Comparison of ENCODE assay signal across 8 mouse cellular contexts in the genomic region with DNA sequence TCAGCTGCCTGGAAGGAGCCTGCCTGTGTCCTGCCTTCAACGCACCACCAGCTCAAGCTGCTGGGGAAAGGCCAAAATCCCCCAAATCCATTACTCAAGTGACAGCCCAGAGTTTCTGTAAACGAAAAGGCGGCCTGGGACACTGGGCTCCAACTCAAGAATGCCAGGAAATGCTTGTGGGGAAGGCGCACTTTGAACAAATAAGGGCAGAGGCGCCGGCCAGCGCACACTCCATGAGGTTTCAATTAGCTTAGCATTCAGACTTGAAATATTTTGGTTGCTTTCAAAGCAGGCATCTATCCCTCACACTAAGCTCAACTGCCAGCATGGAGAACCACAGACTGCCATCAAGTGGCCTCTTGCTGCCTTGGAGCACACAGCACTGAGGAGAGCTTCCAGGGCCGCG. TPM values are rescaled to one million over a fixed set of nuclear protein-coding genes. Genes with fewer than 3 reads are reported as not detected.
DNase-seq lines count a peak whose midpoint lies in the region; ATAC-seq and TF ChIP-seq lines count a peak whose summit lies in the region.

No protein-coding gene starts in this region.

- H3K27me3 ChIP-seq in heart, embryonic 14.5 days (ENCODE audit: control insufficient read depth, insufficient read depth, low read length) = no peaks in the 10 kb centered on the region

- H3K4me2 ChIP-seq in heart, embryonic 14.5 days (ENCODE audit: low read length) = 0 out of 2 replicates have a peak overlapping the region, but pooled peaks have one; percentile 31

- H3K4me1 ChIP-seq in cortical plate, adult 2 months (ENCODE audit: control insufficient read depth, insufficient read depth, low read length) = no peaks in the 10 kb centered on the region; the same call in 1 of the 2 replicates
- peaks cover 48 to 50% of the 10 kb centered on the region in 2 experiments for H3K4me1 ChIP-seq in heart, embryonic 14.5 days (ENCODE audit: control insufficient read depth in 2 of 2, insufficient read depth in 2 of 2, low read length in 2 of 2)

- H3K4me3 ChIP-seq in cortical plate, adult 2 months (ENCODE audit: insufficient read depth, low read length) = no peak overlapping the region
- no peak overlapping the region for H3K4me3 ChIP-seq in heart, embryonic 14.5 days (ENCODE audit: control insufficient read depth in 1 of 2, insufficient read depth in 1 of 2, low read depth in 1 of 2, low read length in 2 of 2)

- H3K9me3 ChIP-seq in heart, embryonic 14.5 days (ENCODE audit: control insufficient read depth, low read length) = no peaks in the 10 kb centered on the region

- WGBS in heart, embryonic 14.5 days = 55% methylated on average over 9 of the region's 9 CpGs

- DNase-seq in Muller cell, postnatal 12 days (ENCODE audit: inconsistent ontology term) = peak; percentile 96
- DNase-seq in kidney, postnatal 10 days = peak; percentile 88
- peak; percentile 94 for DNase-seq in lung, postnatal 36 days
- DNase-seq in layer of hippocampus, adult 11-12 months (ENCODE audit: low spot score) = no peak

- TF ChIP-seq POLR2A in cortical plate, adult 2 months (IDR thresholded peaks at IDR 0.05; ENCODE audit: extremely low read depth, insufficient read depth, low read length) = no peak

- no peak for TF ChIP-seq CTCF in cortical plate, adult 2 months (IDR thresholded peaks at IDR 0.05; ENCODE audit: extremely low read depth, insufficient read depth, low read length)

- ATAC-seq in heart, embryonic 14.5 days (ENCODE audit: insufficient number of reproducible peaks, insufficient read depth, low FRiP score, low read depth) = no peak
- no peak for ATAC-seq in cerebellum, adult (ENCODE audit: insufficient number of reproducible peaks, low FRiP score, low TSS enrichment)
- no peak for ATAC-seq in megakaryocyte progenitor cell, adult 5-6 weeks (replicated peaks; ENCODE audit: poor library complexity)

- H3K9ac ChIP-seq in heart, embryonic 14.5 days (ENCODE audit: low read length) = peak overlapping the region; percentile 49; the same call in 1 of the 2 replicates

- H3K36me3 ChIP-seq in heart, embryonic 14.5 days (ENCODE audit: control insufficient read depth, insufficient read depth, low read length) = peaks cover 91% of the 10 kb centered on the region

- H3K27ac ChIP-seq in cortical plate, adult 2 months (ENCODE audit: insufficient read depth, low read length) = 0 out of 2 replicates have a peak overlapping the region, but pooled peaks have one; percentile 2
- peak overlapping the region; percentile 66 to 79 for H3K27ac ChIP-seq in heart, embryonic 14.5 days (replicated peaks in 1 of 2; ENCODE audit: control insufficient read depth in 1 of 2, insufficient read depth in 1 of 2, low read depth in 2 of 2, low read length in 2 of 2)

RNA-seq across cellular contexts. Expression of gene Kctd10, which starts 9.9 kb away (rescaled TPM):
- 51.9 and 53.3 TPM in 2 replicates for polyA plus RNA-seq in cortical plate, adult 2 months (2012; rRNA removed)
- 104 and 106 TPM in 2 replicates for polyA plus RNA-seq in heart, embryonic 14.5 days (2014; fragmentation: Nextera tagmentation; extraction: Ambion mirVana)
- 17.8 and 19.8 TPM in 2 replicates for total RNA-seq in megakaryocyte progenitor cell, adult 5-6 weeks (2015)
- total RNA-seq in megakaryocyte progenitor cell, adult 5-6 weeks (2017) = 35.8 and 38.6 TPM in 2 replicates

RNA-seq across cellular contexts. Expression of gene Ube3b, which starts 10.0 kb away (rescaled TPM):
- 77.1 and 79.2 TPM in 2 replicates for polyA plus RNA-seq in cortical plate, adult 2 months (2012; rRNA removed)
- polyA plus RNA-seq in heart, embryonic 14.5 days (2014; fragmentation: Nextera tagmentation; extraction: Ambion mirVana) = 51.1 and 53.0 TPM in 2 replicates
- 26.5 and 26.6 TPM in 2 replicates for total RNA-seq in megakaryocyte progenitor cell, adult 5-6 weeks (2015)
- total RNA-seq in megakaryocyte progenitor cell, adult 5-6 weeks (2017) = 16.7 and 18.5 TPM in 2 replicates
